Comparison of ENCODE assay signal across 8 mouse cellular contexts in genomic region chr2:27246712-27247486, GRCm38 (mm10). TPM values are rescaled to one million over a fixed set of nuclear protein-coding genes. Genes with fewer than 3 reads are reported as not detected.
DNase-seq lines count a peak whose midpoint lies in the region; ATAC-seq and TF ChIP-seq lines count a peak whose summit lies in the region.

No protein-coding gene starts in this region.

- no peaks in the 10 kb centered on the region for H3K36me3 ChIP-seq in intestine, postnatal 0 days (ENCODE audit: control insufficient read depth, insufficient read depth)
- H3K36me3 ChIP-seq in midbrain, embryonic 16.5 days (ENCODE audit: control insufficient read depth, insufficient read depth, low read length) = no peaks in the 10 kb centered on the region
- no peaks in the 10 kb centered on the region for H3K36me3 ChIP-seq in stomach, postnatal 0 days (ENCODE audit: control insufficient read depth, insufficient read depth, low read length)

- DNase-seq in adrenal gland, adult 8-10 months = peak; percentile 84
- DNase-seq in cerebellum, postnatal 4 days (ENCODE audit: low spot score in 2 of 2) = peak; percentile 52 to 65
- peak; percentile 99 for DNase-seq in heart, adult 11 months
- peak; percentile 64 to 71 for DNase-seq in left cerebral cortex, postnatal 36 days (ENCODE audit: low spot score in 2 of 2)
- peak; percentile 91 for DNase-seq in stomach, postnatal 0 days (ENCODE audit: low spot score)
- DNase-seq in c-Kit-positive CD71-positive TER-119-positive erythroid progenitor cells, embryonic 14.5 days (ENCODE audit: low spot score) = no peak

- H3K4me1 ChIP-seq in intestine, postnatal 0 days (replicated peaks; ENCODE audit: control insufficient read depth, insufficient read depth, low read length) = peaks cover 6% of the 10 kb centered on the region; the same call in 1 of the 2 replicates
- no peaks in the 10 kb centered on the region for H3K4me1 ChIP-seq in midbrain, embryonic 16.5 days (ENCODE audit: control insufficient read depth, insufficient read depth, low read length)
- H3K4me1 ChIP-seq in stomach, postnatal 0 days (replicated peaks; ENCODE audit: control insufficient read depth, insufficient read depth) = no peaks in the 10 kb centered on the region; the same call in none of the 2 replicates

- WGBS in intestine, postnatal 0 days = 22% methylated on average over 7 of the region's 7 CpGs
- whole genome bisulfite sequencing in midbrain, embryonic 16.5 days = 58% methylated on average over 7 of the region's 7 CpGs
- 14% methylated on average over 7 of the region's 7 CpGs for WGBS in stomach, postnatal 0 days

- TF ChIP-seq CTCF in intestine, postnatal 0 days (IDR thresholded peaks at IDR 0.05; ENCODE audit: low read depth) = no peak
- peak; percentile 36 for TF ChIP-seq CTCF in stomach, postnatal 0 days (IDR thresholded peaks at IDR 0.05; ENCODE audit: low read depth)

- no peak for TF ChIP-seq EP300 in stomach, postnatal 0 days (optimal IDR thresholded peaks at IDR 0.05)

- no peak overlapping the region for H3K27ac ChIP-seq in intestine, postnatal 0 days (ENCODE audit: low read depth, low read length)
- H3K27ac ChIP-seq in midbrain, embryonic 16.5 days (ENCODE audit: low read length) = no peak overlapping the region
- H3K27ac ChIP-seq in stomach, postnatal 0 days (replicated peaks) = peak overlapping the region; percentile 76

- H3K4me2 ChIP-seq in intestine, postnatal 0 days (replicated peaks; ENCODE audit: low read depth) = peak overlapping the region; percentile 28
- H3K4me2 ChIP-seq in midbrain, embryonic 16.5 days (ENCODE audit: low read length) = peak overlapping the region; percentile 4; the same call in 1 of the 2 replicates
- peak overlapping the region; percentile 50 for H3K4me2 ChIP-seq in stomach, postnatal 0 days (replicated peaks; ENCODE audit: low read depth)

- H3K4me3 ChIP-seq in intestine, postnatal 0 days (ENCODE audit: low read depth, low read length) = no peak overlapping the region
- no peak overlapping the region for H3K4me3 ChIP-seq in midbrain, embryonic 16.5 days (ENCODE audit: low read depth, low read length)
- H3K4me3 ChIP-seq in stomach, postnatal 0 days (ENCODE audit: low read depth, low read length) = 0 out of 2 replicates have a peak overlapping the region, but pooled peaks have one; percentile 17

- intact Hi-C loops in left cerebral cortex, postnatal 36 days (cut with DNase I) = no loop called here

- H3K9ac ChIP-seq in intestine, postnatal 0 days (ENCODE audit: low read depth, low read length) = no peak overlapping the region
- H3K9ac ChIP-seq in midbrain, embryonic 16.5 days (ENCODE audit: low read depth, low read length) = no peak overlapping the region
- H3K9ac ChIP-seq in stomach, postnatal 0 days (ENCODE audit: low read length) = peak overlapping the region; percentile 1

- ATAC-seq in intestine, postnatal 0 days = peak; percentile 72
- ATAC-seq in midbrain, embryonic 16.5 days = peak; percentile 75
- peak; percentile 92 for ATAC-seq in stomach, postnatal 0 days (ENCODE audit: low FRiP score, low TSS enrichment)

- no peaks in the 10 kb centered on the region for H3K9me3 ChIP-seq in intestine, postnatal 0 days (ENCODE audit: control insufficient read depth)
- no peaks in the 10 kb centered on the region for H3K9me3 ChIP-seq in midbrain, embryonic 16.5 days (replicated peaks; ENCODE audit: control insufficient read depth, low read length, poor library complexity, severe bottlenecking)
- H3K9me3 ChIP-seq in stomach, postnatal 0 days (ENCODE audit: control insufficient read depth, low read length) = no peaks in the 10 kb centered on the region

- H3K27me3 ChIP-seq in intestine, postnatal 0 days (replicated peaks; ENCODE audit: control insufficient read depth, insufficient read depth, low read length) = no peaks in the 10 kb centered on the region
- no peaks in the 10 kb centered on the region for H3K27me3 ChIP-seq in midbrain, embryonic 16.5 days (ENCODE audit: control insufficient read depth, insufficient read depth, low read depth, low read length)
- H3K27me3 ChIP-seq in stomach, postnatal 0 days (ENCODE audit: control insufficient read depth, insufficient read depth, low read length) = no peaks in the 10 kb centered on the region

RNA-seq across cellular contexts. Expression of gene Sardh, which starts 1.2 kb away (rescaled TPM):
- 10 to 100 TPM in 1 of 4 experiments, 1 to 10 TPM in 3; 8.1 to 11.2 (median 8.8) TPM for total RNA-seq in adrenal gland, adult 8-10 months (2022)
- 3.1 and 3.2 TPM in 2 replicates for polyA plus RNA-seq in intestine, postnatal 0 days (2015; fragmentation: Nextera tagmentation; extraction: Ambion mirVana)
- total RNA-seq in left cerebral cortex, postnatal 36 days (2021) = 10 to 100 TPM in 1 of 2 experiments, 1 to 10 TPM in 1; 7.4 to 10.8 TPM
- 4.8 and 5.1 TPM in 2 replicates for polyA plus RNA-seq in midbrain, embryonic 16.5 days (2015; fragmentation: Nextera tagmentation; extraction: Ambion mirVana)
- 7.2 and 8.9 TPM in 2 replicates for polyA plus RNA-seq in stomach, postnatal 0 days (2015; fragmentation: Nextera tagmentation; extraction: Ambion mirVana)
